Mouse (Mus musculus) testis, postnatal 14 days (tissue): ENCODE data around the gene Nacad.

Source experiments
- DNase-seq: peaks from one replicate; pipeline ENCODE4 v3.0.0; 2021; ENCODE audit warnings: low spot score

Nacad gene

DNA sequence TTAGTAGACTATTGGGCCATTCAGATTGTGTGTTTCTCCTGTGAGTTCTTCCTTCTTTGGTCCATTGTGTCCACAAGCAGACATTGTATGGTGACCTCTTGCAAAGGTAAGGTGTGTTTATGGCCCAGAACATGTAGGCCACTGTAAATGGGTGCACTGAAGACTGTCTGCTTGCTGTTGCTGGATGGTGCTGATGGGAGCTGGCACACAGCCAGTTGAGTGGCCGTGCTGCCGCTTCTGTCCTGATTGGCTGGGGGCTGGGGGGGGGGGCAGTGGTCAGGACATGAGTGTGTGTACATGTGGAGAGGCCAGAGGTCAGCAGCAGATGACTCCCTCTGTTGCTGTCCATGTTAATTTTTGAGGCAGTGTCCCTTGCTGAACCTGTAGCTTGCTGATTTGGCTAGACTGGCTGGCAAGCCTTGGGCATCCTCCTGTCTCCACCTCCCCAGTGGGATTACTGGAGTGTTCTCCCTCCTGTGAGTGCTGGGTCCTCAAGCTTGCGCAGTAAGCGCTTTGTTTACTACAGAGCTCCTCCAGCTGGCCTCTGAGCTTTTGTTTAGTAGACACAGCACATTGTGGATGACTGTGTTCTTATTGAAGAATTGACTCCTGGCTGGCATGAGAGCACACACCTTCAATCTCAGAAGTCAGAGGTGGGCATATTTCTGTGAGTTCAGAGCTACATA lies 25.6 kb downstream of the Nacad start:
- no peak for DNase-seq

- no peak for DNase-seq
These were observed 26.5 kb downstream of the Nacad start for GRCm38 (mm10) chr11:6579361-6579760.

- DNase-seq = no peak
These were observed 29.7 kb downstream of the Nacad start for GRCm38 (mm10) chr11:6576151-6576550.

- DNase-seq = no peak
These were observed 36.5 kb downstream of the Nacad start for GRCm38 (mm10) chr11:6569410-6569777.

GRCm38 (mm10) chr11:6568584-6569409 lies 37.1 kb downstream of the Nacad start:
- DNase-seq = no peak

GRCm38 (mm10) chr11:6567951-6568350 lies 37.9 kb downstream of the Nacad start:
- DNase-seq = no peak

DNA sequence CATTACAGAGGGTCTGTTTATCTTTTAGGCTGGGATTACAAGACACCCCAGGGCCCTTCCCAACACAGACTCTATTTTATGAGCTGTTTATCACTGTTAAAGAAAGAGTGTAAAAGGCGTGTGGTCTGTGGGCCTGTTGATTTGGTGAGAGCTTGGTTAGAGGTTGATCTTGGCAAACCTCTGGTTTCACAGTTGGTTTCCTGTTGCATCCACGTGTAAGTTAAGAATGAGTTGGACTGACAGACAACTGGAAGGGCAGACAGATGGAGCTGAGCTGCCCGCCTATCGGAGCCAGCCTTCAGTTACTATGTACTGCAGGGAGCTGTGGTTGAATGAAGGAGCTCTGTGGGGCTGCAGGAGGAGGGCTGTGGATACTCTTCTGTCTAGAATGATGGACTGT lies 39.4 kb downstream of the Nacad start:
- DNase-seq = no peak

DNA sequence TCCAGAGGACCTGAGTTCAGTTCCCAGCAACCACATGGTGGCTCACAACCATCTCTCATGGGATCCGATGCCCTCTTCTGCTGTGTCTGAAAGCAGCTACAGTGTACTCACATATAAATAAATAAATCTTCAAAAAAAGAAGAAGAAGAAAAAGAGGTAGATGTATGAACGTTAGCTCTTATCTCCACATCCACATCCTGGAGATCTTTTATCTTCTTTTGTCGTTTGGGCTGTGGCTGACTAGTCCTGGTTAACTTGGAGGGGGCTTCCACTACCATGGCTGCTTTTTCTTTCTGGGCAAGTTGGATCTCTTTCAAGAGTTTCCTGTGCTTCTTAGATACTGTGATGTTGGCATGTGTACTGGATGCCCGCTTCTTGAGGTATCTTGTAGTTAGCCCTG lies 42.7 kb downstream of the Nacad start:
- no peak for DNase-seq

DNA sequence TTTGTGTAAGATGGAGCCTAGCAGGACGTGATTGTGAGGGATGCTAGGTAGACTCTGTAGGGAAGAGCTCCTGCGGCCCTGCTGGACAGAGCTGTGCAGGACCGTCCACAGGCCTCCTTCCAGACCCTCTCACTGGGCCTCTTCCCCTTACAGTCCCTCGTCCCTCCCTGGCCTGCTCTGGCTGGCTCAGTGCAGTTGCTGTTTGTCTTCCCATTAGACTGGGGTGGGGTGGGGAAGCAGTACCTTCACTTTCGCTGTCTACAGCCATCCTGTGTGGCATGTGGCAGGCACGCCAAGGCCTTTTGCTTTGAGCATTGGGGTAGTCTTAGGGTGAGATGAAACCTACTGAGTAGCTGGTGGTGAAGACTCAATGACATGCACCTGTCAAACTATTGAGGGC lies 43.5 kb downstream of the Nacad start:
- DNase-seq = no peak

GRCm38 (mm10) chr11:6561474-6561873 lies 44.4 kb downstream of the Nacad start:
- no peak for DNase-seq

DNA sequence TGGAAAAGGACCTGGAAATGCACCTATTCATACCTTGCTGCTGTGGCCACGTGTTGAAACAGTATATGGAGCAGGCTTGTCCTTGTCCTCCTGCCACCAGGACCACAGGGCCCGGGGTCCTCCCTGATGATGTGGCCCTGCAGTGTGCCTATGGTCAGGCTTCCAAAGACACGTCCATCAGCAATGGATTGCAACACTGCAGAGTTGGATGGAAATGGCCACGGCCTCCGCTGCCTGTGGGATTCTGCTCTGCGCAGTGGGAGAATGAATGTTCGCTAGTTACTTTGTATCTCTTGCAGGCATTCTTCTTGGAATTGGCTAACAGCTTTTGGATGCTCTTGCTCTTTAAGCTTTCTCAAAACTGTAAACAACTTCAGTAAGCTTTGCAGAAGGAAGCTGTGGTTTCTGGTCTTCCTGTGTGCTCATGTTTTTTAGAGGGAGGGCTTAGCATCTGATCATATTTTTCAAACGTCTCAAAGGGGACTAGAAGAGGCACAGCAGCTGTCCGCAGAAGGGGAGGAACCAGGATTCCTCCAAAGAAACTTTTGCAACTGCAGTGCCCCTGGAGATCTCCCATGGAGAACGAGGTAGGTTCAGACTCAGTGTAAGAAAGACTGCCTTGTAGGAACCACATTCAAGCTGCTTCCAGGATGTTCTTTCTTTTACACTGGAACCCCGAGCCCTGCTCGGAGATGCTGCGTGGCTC lies 45.0 kb downstream of the Nacad start:
- DNase-seq = peak; percentile 57

DNA sequence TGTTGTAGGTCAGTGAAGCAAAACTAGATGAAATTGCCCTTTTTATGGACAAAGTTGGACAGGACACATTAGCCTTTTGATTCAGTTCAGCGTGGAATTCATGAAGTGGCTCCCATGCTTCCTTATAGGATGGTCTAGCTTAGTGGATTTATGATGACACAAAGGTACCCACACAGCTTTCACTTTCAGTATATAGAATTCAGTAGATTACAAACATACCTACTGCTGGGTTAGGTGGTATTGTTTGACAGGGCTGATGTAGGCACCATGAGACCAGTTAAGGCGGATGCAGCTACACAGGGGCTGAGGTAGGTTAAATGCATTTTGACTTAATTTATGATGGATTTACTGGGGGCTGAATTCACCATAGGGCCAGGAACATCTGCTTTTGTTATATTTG lies 45.9 kb downstream of the Nacad start:
- DNase-seq = no peak

- no peak for DNase-seq
These were observed 47.6 kb downstream of the Nacad start for GRCm38 (mm10) chr11:6558234-6558633.

DNA sequence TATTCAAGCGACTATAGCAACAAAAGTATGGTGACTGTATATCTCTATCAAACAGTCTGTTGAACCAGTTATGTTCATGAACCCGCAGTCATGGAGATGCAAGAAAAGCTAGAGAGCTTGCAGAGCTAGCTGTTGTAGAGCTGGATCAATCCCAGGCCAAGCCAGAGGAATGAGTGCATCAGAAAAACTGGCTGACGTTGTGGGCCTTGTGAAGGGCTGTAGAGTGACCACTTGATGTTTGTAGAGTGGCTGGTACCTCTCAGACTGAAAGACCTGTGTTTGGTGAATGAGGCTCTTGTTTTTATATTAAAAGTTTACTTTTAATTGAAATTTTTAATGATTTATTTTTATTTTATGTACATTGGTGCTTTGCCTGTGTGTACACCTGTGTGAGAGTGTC lies 55.7 kb downstream of the Nacad start:
- DNase-seq = no peak

DNA sequence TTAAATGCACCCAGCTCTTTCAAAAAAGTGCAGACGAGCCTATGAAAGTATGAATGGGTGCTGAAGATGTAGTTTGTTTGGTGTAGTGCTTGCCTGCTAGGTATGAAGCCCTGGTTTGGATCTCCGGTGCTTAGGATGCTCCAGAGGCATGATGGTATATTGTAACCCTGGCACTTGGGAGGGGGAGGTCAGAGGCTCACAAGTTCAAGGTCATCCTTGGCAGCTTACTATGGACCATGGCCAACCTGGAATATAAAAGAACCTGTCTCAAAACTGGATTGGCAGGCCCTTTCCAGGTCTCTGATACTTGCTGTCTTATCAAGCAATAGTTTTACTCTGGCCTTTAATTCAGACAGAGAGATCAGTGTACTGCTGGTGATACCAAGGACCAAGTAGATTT lies 56.1 kb downstream of the Nacad start:
- no peak for DNase-seq
